Mouse (Mus musculus): ENCODE results near the gene Rpa3. TPM values are rescaled to one million over a fixed set of nuclear protein-coding genes. Genes with fewer than 3 reads are reported as not detected.

Gene Rpa3
- 33.2 TPM for polyA plus RNA-seq (2017; shearing (Covaris generic))

GRCm38 (mm10) chr6:8259004-8259666 lies at the start of gene Rpa3, which contains the start of the genes Umad1 and Gm45062:
Gene Rpa3 (minus strand): TSS chr6:8259173.
Gene Umad1 (plus strand): TSS chr6:8259288.
Gene Gm45062 (plus strand): TSS chr6:8259450.

GRCm38 (mm10) chr6:8209047-8209865 lies 49.7 kb downstream of the Rpa3 start, which contains the start of gene Mios:
Gene Mios (plus strand): TSS chr6:8209222.

Other genes starting within 250 kb of the Rpa3 start
- gene Col28a1, start 66.6 kb downstream of the Rpa3 start, polyA plus RNA-seq (2017; shearing (Covaris generic)) = not detected
- 31.7 TPM for gene Mios, start 50.0 kb downstream of the Rpa3 start, polyA plus RNA-seq (2017; shearing (Covaris generic))
- gene Umad1, start 115 bp upstream of the Rpa3 start, polyA plus RNA-seq (2017; shearing (Covaris generic)) = 6.4 TPM
- gene Gm45062, start 277 bp upstream of the Rpa3 start, polyA plus RNA-seq (2017; shearing (Covaris generic)) = 0.30 TPM